Mouse (Mus musculus) forebrain, embryonic 15.5 days (tissue): ENCODE data around the gene Ankrd22. TPM values are rescaled to one million over a fixed set of nuclear protein-coding genes. Genes with fewer than 3 reads are reported as not detected.
A peak's percentile ranks its signal among the peaks of the same experiment; 100 is the strongest.

Experiments used
- ATAC-seq: fragments of 200-750 bp; cut with Nextera tagmentation; replicated peaks from 2 replicates; pipeline ENCODE4 v1.8.0; 2017; ENCODE audit warnings: mild to moderate bottlenecking, moderate TSS enrichment, moderate library complexity
- H3K27ac ChIP-seq: fragments of 300-500 bp; sonication (generic); replicated peaks from 2 replicates; pipeline ENCODE4 v1.5.1; 2015; ENCODE audit warnings: mild to moderate bottlenecking, inconsistent platforms
- H3K27me3 ChIP-seq: fragments of 300-500 bp; sonication (generic); 2 replicates; pipeline ENCODE4 v1.6.1; 2015; ENCODE audit warnings: inconsistent platforms
- H3K36me3 ChIP-seq: fragments of 300-500 bp; sonication (generic); 2 replicates; pipeline ENCODE4 v1.6.1; 2015; ENCODE audit warnings: mild to moderate bottlenecking, inconsistent platforms
- H3K4me1 ChIP-seq: fragments of 300-500 bp; sonication (generic); 2 replicates; pipeline ENCODE4 v1.6.1; 2015; ENCODE audit warnings: inconsistent platforms
- H3K4me2 ChIP-seq: fragments of 300-500 bp; sonication (generic); replicated peaks from 2 replicates; pipeline ENCODE4 v1.6.1; 2015; ENCODE audit warnings: mild to moderate bottlenecking, inconsistent platforms
- H3K4me3 ChIP-seq: fragments of 300-500 bp; sonication (generic); 2 replicates; pipeline ENCODE4 v1.5.1; 2015; ENCODE audit warnings: mild to moderate bottlenecking, inconsistent platforms
- H3K9ac ChIP-seq: fragments of 300-500 bp; sonication (generic); replicated peaks from 2 replicates; pipeline ENCODE4 v1.6.1; 2015; ENCODE audit warnings: mild to moderate bottlenecking, inconsistent platforms
- H3K9me3 ChIP-seq: fragments of 300-500 bp; sonication (generic); 2 replicates; pipeline ENCODE4 v1.6.1; 2016; ENCODE audit warnings: inconsistent platforms
- WGBS: fragments of 180-500 bp; shearing (Covaris S2); methylation state at CpG from one replicate; pipeline ENCODE4 v1.1.7; 2015; ENCODE audit warnings: mixed read lengths; 5-methylcytosine and 5-hydroxymethylcytosine counted together
- polyA plus RNA-seq: library from polyadenylated mRNA; unstranded; fragments of >200 nt; fragmentation: Nextera tagmentation; extraction: Ambion mirVana; gene quantifications from 2 replicates; pipeline ENCODE4 v1.2.1, GENCODE M21; 2015

Gene Ankrd22
- polyA plus RNA-seq, 1 experiment from 2014 or later, result not detected

DNA sequence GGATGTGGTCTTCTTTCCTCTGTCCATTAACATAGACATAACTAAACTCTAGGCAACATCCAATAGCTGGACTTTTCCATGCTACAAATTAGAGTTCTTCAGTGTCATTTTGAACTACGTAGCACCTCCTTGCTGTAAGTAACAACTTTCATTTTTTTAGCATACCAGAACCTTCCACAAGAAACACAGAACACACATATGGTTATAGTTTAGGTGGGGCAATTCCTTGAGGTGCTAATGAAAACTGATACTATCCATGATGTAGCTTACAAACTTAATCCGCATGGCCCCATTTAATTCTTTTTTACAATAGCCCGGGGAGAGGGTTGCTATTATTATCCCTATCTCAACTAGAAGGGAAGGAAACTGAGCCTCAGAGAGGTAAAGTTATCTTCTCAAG, 8.2 kb upstream of the Ankrd22 start:
- ATAC-seq, result no peak
- Histone ChIP-seq H3K4me3 (no peak overlapping the region), H3K9me3 (no peaks in the 10 kb centered on the region), H3K4me1 (no peaks in the 10 kb centered on the region), H3K4me2 (no peak overlapping the region), H3K36me3 (no peaks in the 10 kb centered on the region), H3K27ac (no peak overlapping the region), H3K27me3 (no peaks in the 10 kb centered on the region), H3K9ac (no peak overlapping the region)
- WGBS, result 92% methylated on average over 3 of the region's 3 CpGs

DNA sequence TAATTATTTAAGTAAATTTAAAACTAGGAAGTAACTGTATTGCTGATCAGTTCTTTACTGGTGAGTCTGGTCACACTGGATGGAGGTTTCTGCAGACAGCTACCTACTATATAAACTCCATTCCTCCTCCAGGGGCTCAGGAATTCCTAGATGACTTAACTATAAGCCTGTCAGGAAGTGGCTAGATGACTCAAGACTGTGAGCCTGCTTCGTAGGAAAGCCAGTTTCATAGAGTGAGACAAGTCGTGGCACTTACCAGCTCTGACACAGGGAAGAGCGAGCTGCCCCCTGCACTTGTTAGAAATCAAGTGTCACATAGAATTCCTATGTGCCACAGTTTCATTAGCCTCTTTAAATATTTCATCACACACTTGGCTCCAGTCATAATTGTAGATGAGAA, 5.3 kb upstream of the Ankrd22 start:
- no peaks in the 10 kb centered on the region for H3K4me1 ChIP-seq
- no peak overlapping the region for H3K9ac ChIP-seq
- no peaks in the 10 kb centered on the region for H3K36me3 ChIP-seq
- no peak overlapping the region for H3K4me3 ChIP-seq
- no peak for ATAC-seq
- no peaks in the 10 kb centered on the region for H3K9me3 ChIP-seq
- no peaks in the 10 kb centered on the region for H3K27me3 ChIP-seq
- WGBS, result 80% methylated on average over 3 of the region's 3 CpGs
- H3K27ac ChIP-seq, result no peak overlapping the region
- no peak overlapping the region for H3K4me2 ChIP-seq

GRCm38 (mm10) chr19:34169121-34169520, 3.3 kb upstream of the Ankrd22 start:
- H3K9ac ChIP-seq, result no peak overlapping the region
- no peak for ATAC-seq
- H3K4me2 ChIP-seq, result no peak overlapping the region
- no peak overlapping the region for H3K4me3 ChIP-seq
- no peaks in the 10 kb centered on the region for H3K4me1 ChIP-seq
- H3K9me3 ChIP-seq, result no peaks in the 10 kb centered on the region
- no peak overlapping the region for H3K27ac ChIP-seq
- H3K36me3 ChIP-seq, result no peaks in the 10 kb centered on the region
- no peaks in the 10 kb centered on the region for H3K27me3 ChIP-seq

DNA sequence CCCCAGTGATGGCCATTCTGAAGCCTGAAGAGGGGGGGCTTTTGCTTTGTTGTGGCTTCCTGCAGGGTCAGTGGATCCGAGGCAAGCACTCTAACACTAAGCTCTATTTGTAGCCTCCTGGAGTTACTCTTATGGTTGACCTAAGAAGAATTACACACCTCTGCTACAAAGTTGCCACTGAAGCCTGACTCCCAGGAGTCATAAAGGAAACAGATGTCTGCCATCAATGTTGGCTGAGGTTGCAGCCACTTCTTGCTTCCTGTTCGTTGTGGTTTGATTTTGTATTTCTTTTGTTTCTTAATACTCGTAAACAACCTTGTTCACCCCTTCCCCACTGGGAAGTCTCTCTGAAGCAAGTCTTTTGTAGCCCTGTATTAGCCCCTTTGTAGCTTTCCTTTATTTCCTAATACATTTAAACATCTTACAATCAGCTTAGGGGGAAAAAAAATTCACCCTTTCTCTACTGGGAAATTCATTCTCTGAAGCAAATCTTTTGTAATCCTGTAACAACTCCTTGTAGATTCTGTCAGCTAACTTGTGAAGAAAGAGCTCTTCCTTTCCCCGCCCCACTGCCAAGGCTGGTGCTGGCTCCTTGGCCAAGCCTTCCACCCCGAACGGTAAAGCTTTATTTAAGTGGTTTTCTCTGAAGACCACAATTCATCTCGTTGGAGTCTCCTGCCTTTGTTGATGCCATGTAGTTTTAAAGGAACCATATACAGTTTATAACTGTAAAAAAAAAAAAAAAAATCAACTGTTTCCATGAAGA, 2.2 kb upstream of the Ankrd22 start:
- Histone ChIP-seq H3K27me3 (no peaks in the 10 kb centered on the region), H3K4me1 (no peaks in the 10 kb centered on the region), H3K36me3 (no peaks in the 10 kb centered on the region), H3K9ac (no peak overlapping the region), H3K27ac (no peak overlapping the region), H3K9me3 (no peaks in the 10 kb centered on the region), H3K4me2 (no peak overlapping the region), H3K4me3 (no peak overlapping the region)
- whole genome bisulfite sequencing, result 36% methylated on average over 7 of the region's 7 CpGs
- ATAC-seq, result no peak

GRCm38 (mm10) chr19:34166386-34166785, 533 bp upstream of the Ankrd22 start:
- Histone ChIP-seq H3K4me2 (no peak overlapping the region), H3K27me3 (no peaks in the 10 kb centered on the region), H3K9ac (no peak overlapping the region), H3K36me3 (no peaks in the 10 kb centered on the region), H3K27ac (no peak overlapping the region), H3K4me1 (no peaks in the 10 kb centered on the region), H3K4me3 (no peak overlapping the region), H3K9me3 (no peaks in the 10 kb centered on the region)
- ATAC-seq, result no peak
- WGBS, result 67% methylated on average over 4 of the region's 4 CpGs

DNA sequence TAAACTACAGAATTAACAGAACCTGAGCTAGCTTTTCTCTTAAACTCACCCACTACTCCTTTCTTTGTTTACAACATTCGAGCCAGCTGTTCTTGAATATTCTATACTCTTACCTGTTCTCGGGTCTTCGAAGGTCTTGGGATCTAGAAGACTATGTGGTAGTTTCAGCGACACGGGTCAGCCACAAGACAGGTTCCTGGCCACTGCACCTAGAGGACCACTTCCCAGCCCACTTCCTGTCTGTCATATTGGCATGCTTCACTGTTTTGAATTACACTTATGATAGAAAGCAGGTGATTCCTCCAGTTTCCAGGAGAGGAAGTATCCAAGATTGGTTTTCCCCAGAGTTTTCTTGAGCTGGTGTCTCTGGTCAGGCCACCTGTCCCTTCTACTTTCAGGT, 3.2 kb downstream of the Ankrd22 start:
- Histone ChIP-seq H3K36me3 (no peaks in the 10 kb centered on the region), H3K9me3 (no peaks in the 10 kb centered on the region), H3K27ac (no peak overlapping the region), H3K4me3 (no peak overlapping the region), H3K4me1 (no peaks in the 10 kb centered on the region), H3K27me3 (no peaks in the 10 kb centered on the region), H3K4me2 (no peak overlapping the region), H3K9ac (no peak overlapping the region)
- WGBS, result 93% methylated on average over 5 of the region's 5 CpGs
- no peak for ATAC-seq

DNA sequence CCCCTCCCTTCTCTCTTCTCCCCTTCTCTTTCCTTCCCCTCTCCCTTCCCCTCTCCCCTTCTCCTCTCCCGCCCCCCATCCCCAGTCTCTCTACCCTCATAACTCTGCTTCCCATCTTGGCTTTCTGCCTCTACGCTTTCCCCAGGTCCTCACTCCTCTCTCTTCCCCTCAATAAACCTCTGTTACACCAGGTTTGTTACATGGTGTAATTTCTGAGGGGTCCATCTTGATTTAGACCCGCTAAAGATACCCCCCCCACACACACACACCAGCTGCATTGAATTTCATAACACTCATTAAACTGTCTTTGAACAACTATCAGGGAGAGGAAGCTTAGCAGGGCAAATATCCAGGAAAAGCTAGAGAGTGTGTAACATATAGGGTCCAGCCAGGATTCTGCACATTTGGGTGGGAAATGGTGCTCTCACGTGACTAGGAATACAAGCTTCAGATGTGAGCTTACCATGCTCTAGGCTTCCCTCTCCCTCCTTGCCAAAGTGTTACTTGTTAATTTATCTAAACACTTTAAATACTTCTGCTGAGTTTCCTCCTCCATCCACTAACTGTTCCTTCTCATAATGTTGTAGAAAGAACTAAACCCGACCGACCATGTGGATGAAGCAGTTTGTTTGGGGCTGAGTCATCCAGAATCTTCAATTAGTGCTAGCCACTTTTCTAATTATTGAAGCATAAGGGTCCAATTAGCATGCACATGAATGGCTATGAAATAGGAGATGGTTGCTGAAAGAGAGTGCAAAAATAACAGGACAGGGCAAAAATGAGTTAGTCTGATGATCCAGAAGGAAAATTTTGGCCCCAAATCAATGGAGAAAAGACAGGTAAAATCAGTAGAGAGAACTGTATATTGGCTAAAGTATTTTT, 12.3 kb downstream of the Ankrd22 start:
- Histone ChIP-seq H3K4me1 (no peaks in the 10 kb centered on the region), H3K4me2 (no peak overlapping the region), H3K4me3 (no peak overlapping the region), H3K9ac (no peak overlapping the region), H3K27ac (no peak overlapping the region), H3K27me3 (no peaks in the 10 kb centered on the region), H3K36me3 (no peaks in the 10 kb centered on the region), H3K9me3 (no peaks in the 10 kb centered on the region)
- ATAC-seq, result peak; percentile 69; the same call in 1 of the 2 replicates
- 54% methylated on average over 6 of the region's 6 CpGs for WGBS

DNA sequence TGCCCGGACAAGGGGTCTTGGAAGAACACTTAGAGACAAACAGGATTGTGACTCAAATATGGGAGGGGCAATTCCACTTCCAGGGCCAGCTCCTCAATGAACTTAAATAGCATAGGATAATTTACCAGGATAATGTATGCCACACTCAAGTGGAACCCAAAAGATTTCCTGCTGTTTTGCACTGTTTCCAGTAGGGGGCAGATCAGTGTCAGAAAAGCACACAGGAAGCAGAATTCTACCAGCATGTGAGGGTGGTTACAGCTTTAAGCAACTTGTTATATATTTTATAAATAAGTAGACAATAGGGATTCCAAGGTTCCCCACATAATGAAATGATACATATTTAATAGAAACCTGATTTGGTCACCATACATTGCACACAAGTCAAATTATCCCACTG, 13.9 kb downstream of the Ankrd22 start:
- WGBS, result 82% methylated on average over 1 of the region's 1 CpGs
- Histone ChIP-seq H3K9me3 (no peaks in the 10 kb centered on the region), H3K27me3 (no peaks in the 10 kb centered on the region), H3K27ac (no peak overlapping the region), H3K4me1 (no peaks in the 10 kb centered on the region), H3K4me3 (no peak overlapping the region), H3K9ac (no peak overlapping the region), H3K36me3 (no peaks in the 10 kb centered on the region), H3K4me2 (no peak overlapping the region)
- ATAC-seq, result no peak

GRCm38 (mm10) chr19:34148421-34148820, 17.4 kb downstream of the Ankrd22 start:
- Histone ChIP-seq H3K4me2 (no peak overlapping the region), H3K9ac (no peak overlapping the region), H3K27me3 (no peaks in the 10 kb centered on the region), H3K27ac (no peak overlapping the region), H3K9me3 (no peaks in the 10 kb centered on the region), H3K4me3 (no peak overlapping the region), H3K4me1 (no peaks in the 10 kb centered on the region), H3K36me3 (no peaks in the 10 kb centered on the region)
- no peak for ATAC-seq
- WGBS, result 80% methylated on average over 4 of the region's 4 CpGs

- no peaks in the 10 kb centered on the region for H3K4me1 ChIP-seq
- no peaks in the 10 kb centered on the region for H3K9me3 ChIP-seq
- H3K36me3 ChIP-seq, result no peaks in the 10 kb centered on the region
- 82% methylated on average over 3 of the region's 3 CpGs for WGBS
- no peak overlapping the region for H3K4me2 ChIP-seq
- no peak overlapping the region for H3K27ac ChIP-seq
- H3K4me3 ChIP-seq, result no peak overlapping the region
- ATAC-seq, result no peak
- H3K27me3 ChIP-seq, result no peaks in the 10 kb centered on the region
- H3K9ac ChIP-seq, result no peak overlapping the region
These were observed 26.3 kb downstream of the Ankrd22 start for GRCm38 (mm10) chr19:34139431-34140046.

- no peak for ATAC-seq
- Histone ChIP-seq H3K36me3 (no peaks in the 10 kb centered on the region), H3K4me2 (no peak overlapping the region), H3K4me3 (no peak overlapping the region), H3K9me3 (no peaks in the 10 kb centered on the region), H3K9ac (no peak overlapping the region), H3K27me3 (no peaks in the 10 kb centered on the region), H3K4me1 (no peaks in the 10 kb centered on the region), H3K27ac (no peak overlapping the region)
- WGBS, result 87% methylated on average over 6 of the region's 6 CpGs
These were observed 27.0 kb downstream of the Ankrd22 start for GRCm38 (mm10) chr19:34138720-34139430.
